Mouse (Mus musculus): ENCODE data around the gene Grhpr.
A peak's percentile ranks its signal among the peaks of the same experiment; 100 is the strongest.

Gene Grhpr

GRCm38 (mm10) chr4:44981280-44981973 is at the start of gene Grhpr:
Gene Grhpr (plus strand): TSS chr4:44981395.
- DNase-seq = peak; percentile 86 to 93

GRCm38 (mm10) chr4:44931732-44932131 is 49.5 kb upstream of the Grhpr start:
- no peak for DNase-seq

- no peak for DNase-seq
These were observed 42.5 kb upstream of the Grhpr start for GRCm38 (mm10) chr4:44938359-44939340.

DNA sequence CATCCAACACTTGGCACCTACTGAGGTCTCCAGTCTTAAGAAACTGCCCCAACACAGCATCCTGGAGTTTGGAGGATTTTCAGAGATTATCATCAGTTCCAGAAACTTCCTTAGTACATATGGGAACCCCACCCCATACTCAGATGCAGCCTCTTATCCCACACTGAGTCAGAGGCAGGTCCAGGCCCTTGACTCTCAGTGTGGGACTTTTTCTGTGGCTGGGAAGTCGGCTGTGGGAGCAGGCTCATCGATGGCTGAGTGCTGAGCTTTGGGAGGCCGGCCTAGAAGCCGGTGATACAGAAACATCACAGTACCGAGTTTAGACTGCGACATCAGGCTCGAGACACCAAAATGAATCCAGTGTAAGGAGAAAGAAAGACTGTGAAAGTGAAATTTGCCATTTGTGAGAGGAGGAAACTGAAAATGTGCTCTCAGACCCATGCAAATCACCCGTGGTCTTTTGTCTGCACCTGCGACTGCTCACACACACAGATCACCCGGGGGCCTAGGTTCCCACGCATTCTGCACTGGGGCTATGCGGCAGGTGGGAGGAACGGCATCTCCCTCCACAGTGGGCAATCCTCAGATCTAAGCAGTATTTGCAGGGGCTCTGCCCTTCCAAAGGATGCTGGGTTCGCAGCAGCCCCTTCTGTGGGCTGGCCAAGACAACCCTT is 41.5 kb upstream of the Grhpr start:
- DNase-seq = peak in 1 of 2 experiments; percentile 25

DNA sequence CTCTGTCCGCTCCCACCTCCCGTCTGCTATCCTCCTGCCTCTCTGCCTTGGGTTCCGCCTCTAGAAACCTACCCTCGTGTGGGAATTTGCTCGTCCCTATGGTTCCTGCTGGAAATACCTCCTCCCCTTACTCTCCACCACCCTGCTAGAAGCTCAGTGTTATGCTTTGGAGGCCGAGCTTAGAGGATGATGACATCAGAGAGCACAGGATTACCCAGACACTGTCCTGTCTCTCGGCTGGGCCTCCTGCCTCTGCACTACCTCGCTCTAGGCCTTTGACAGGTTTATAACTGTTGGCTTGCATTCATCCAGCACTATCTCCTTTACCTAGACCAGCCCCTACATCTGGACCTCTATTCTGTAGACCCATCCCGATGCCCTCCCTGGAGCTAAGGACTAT is 40.9 kb upstream of the Grhpr start:
- peak in 1 of 2 experiments; percentile 7 for DNase-seq

GRCm38 (mm10) chr4:44942237-44942636 is 39.0 kb upstream of the Grhpr start:
- DNase-seq = no peak

DNA sequence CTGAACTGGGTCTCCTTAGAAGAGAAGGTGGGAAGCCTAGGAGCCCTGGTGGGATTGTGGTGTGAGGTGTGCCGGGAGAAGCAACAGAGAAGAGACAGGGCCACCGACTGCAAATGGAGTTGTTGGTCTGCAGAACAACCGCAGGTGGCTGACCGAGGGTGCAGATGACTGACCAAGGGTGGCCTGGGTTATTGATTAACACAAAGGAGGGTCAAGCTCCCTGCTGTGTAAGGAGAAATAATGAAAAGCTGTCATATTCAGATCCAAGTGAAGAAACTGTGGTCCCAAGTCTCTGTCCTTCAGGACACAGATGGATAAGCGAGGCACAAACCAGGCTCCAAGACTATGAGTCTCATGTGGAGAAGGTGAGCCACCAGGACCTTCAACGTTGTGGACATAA is 37.7 kb upstream of the Grhpr start:
- DNase-seq = peak; percentile 60 to 80

- DNase-seq = peak; percentile 8 to 40
These were observed 36.6 kb upstream of the Grhpr start for GRCm38 (mm10) chr4:44944426-44945075.

- DNase-seq = peak in 1 of 2 experiments; percentile 4
These were observed 35.1 kb upstream of the Grhpr start for GRCm38 (mm10) chr4:44946126-44946525.

- no peak for DNase-seq
These were observed 33.7 kb upstream of the Grhpr start for GRCm38 (mm10) chr4:44947464-44947863.

DNA sequence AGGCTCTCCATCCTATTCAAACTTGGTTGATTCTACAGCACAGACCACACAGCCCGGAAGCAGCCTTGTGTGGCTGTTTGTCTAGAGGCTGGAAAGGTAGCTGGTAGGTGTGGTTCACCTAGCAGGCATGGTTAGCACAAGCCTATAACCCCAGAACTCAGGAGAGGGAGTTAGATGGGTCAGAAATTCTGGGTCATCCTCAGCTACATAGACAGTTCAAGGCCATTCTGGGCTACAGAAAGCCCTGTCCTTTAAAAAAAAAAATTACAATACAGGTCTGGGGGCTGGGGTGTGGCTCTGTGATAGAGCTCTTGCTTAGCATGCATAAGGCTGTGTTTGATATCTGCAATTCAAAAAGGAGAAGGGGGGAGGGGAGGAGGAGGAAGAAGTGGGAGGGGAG is 32.9 kb upstream of the Grhpr start:
- DNase-seq = no peak

GRCm38 (mm10) chr4:44953041-44953440 is 28.2 kb upstream of the Grhpr start:
- DNase-seq = no peak

DNA sequence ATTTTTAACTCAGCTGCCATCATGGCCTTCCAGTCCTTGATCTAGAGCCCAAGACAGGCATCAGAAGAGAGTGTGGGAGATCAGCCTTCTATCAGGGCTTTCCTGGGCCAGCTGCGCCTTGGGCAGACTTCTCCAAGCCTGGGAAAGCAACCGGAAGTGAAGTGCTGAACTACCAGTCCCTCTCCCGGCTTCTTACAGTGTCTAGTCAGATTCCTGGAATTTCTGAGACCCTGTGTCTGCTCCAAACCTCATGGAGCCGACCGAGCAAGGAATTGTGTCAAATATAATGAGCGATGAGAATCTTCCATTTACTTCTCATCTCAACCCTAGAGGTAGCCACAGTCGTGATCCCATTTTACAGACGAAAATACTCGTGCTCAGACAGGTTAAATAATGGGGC is 22.4 kb upstream of the Grhpr start:
- DNase-seq = no peak

- no peak for DNase-seq
These were observed 22.0 kb upstream of the Grhpr start for GRCm38 (mm10) chr4:44959220-44959619.

DNA sequence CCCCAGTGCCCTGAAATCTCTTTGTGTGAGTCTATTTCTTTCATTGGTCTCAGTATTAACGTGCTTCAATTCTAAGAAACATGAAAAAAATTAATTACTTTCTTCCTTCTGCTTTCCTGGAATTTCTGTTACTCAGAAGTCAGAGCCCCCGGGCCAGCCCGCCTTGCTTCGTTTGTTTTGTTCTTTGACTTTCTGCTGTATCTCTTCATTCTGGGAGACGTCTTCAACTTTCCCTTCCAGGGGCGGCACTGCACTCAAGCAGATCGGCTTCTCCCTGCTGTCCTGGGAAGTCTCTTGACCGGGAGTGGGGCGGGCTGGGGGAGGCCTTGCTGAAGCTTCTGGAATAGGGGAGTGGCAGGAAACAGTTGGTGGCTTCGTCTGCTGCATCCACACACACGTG is 18.0 kb upstream of the Grhpr start:
- DNase-seq = peak in 1 of 2 experiments; percentile 24

- peak in 1 of 2 experiments; percentile 24 for DNase-seq
These were observed 16.0 kb upstream of the Grhpr start for GRCm38 (mm10) chr4:44965175-44965574.

DNA sequence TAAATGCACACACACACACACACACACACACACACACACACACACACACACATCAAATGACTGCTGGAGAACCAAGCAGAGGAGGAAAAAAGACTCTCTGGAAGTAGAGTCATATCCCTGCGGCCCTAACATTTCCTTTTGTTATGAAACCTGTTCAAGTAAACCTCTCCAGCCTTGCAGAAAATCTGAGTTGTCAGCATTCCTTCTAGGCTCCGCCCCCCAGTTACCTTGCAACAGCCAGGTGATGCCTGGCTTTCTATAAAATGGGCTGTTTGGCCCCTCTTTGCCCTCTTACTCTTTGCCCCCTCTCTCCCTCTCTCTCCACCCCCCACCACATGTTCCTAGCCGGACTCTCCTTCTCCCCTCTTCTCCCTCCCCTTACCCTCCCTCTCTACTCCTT is 15.5 kb upstream of the Grhpr start:
- DNase-seq = peak; percentile 22 to 42

DNA sequence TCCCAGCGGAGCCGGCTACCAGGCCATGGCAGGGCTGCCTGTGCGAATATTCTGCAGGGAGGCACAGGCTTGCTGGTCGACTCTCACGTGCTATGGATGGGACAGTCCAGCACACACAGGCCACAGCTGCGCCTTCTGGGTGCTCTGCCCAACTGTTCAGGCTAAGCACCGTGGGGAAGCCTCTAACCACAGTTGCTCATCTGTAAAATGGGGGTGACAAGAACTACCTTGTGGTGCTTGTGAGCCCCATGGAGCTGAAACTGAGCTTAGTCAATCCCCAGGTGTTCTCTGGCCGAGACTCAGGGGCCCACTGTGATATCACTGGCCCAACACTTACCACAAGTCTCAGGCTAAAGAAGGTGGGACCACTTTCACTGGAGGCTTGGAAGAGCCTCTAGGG is 13.8 kb upstream of the Grhpr start:
- no peak for DNase-seq

DNA sequence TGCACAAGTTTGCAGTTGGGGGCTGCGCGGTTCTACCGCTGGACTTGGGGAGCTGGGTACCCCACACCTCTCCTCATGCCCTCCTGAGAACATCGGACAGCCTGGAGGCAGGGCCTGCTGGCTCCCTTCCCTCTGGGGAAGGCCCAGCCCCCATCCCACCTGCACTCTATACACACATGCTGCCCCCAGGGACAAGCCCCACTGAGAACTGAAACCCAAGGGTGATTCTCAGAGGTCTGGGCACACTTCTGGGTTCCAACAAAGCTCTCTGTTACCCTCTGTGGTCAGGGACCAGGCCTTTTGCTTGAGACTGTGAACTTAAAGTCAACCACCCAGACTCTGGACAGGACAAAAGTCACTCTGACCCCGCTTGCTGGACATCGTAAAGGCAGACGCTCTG is 11.1 kb upstream of the Grhpr start:
- peak in 1 of 2 experiments; percentile 26 for DNase-seq

DNA sequence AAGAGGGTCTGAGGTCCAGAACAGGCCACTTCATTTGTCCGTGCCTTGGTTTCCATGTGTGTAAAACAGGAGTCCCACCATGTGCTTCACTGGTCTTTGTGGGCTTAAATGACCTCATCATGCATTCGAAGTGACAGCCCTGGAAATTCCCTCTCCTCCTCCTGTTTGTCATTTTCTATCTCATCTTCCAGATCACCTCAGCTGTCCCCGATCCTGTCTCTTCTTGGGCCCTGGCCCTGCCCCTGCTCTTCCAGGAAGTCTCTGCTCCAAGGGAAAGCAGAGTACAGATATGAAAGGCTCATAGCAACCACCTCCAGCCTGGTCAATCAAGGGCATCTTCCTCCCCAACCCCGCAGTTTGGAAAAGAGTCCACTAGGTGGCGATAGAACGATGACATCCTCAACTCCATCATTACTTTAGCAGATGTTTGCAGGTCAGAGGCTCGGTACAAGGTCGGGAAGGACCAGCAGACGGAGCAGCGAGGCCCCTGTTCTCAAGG is 10.5 kb upstream of the Grhpr start:
- peak; percentile 65 to 75 for DNase-seq

DNA sequence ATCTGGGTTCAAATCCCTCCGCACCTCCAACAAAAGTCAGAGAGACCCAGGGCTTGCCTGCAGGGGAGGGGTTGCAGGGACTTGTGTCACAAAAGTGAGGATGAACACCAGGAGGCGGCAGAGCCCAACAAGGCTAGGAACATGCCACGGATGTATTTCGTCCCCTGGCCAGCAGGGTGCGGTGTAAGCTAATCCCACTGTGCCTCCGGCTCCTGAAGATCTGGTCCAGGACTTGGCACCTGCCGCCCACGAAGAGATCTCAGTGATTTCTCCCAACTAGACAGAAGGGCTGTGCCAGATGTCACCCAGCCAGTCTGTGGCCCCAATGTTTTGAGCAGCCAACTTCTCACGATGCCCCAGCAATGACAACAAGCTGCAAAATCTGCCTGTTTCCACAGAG is 7.7 kb upstream of the Grhpr start:
- peak; percentile 92 to 93 for DNase-seq

DNA sequence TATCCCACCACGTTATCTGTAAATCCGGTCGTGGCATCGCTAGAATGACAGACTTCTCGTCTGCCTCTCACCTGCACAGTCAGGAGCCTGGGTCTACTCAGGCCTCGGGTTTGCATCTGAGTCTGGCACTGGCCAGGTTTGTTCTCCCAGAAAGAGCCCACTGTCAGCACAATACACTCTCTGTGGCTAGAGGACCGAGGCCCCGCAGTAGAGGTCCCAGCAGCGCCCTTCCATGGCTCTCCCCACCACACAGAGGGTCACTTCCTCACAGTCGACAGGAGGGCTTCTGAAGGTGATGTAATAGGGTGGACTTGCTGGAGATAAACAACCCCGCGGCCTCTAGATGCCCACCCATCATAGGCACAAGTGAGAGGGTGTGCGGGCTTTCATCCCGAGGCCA is 7.3 kb upstream of the Grhpr start:
- no peak for DNase-seq

All from kidney, postnatal 25 days (tissue).